Mouse (Mus musculus): ENCODE measurements at regions not wholly inside any gene's neighbourhood (a gene's known extent, or its start where the extent isn't known, plus 50 kb on each side); places are given as distances from the start of the nearest gene placed in this dataset.

DNA sequence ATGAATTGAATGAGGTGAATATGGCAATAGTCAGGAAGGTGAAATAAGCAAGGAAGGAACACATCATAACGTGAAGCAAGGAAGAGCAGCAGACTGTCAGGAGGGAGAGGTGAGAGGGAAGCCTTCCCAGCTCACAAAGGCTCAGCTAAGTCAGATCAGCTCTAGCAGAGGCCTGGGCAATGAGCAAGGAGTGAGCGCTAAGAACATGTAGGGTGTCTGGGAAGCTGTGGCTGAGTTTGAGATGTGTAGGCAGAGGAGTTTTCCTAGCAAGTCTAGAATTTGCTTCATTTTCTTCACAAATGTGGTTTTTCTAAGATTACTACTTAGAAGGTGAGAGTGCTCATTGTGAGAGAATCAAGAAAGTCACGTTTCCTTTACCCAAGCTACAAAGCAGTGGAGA lies 803.5 kb upstream of the Chrm3 start:
- ATAC-seq (ENCODE audit: low read depth) = no peak
- Histone ChIP-seq H3K4me2 (ENCODE audit: low read depth, low read length) (no peak overlapping the region), H3K4me3 (ENCODE audit: low read length) (no peak overlapping the region), H3K27ac (ENCODE audit: low read length) (no peak overlapping the region), H3K9me3 (ENCODE audit: control insufficient read depth, low read length) (no peaks in the 10 kb centered on the region), H3K9ac (ENCODE audit: low read length) (no peak overlapping the region), H3K36me3 (ENCODE audit: control insufficient read depth, insufficient read depth, low read length) (no peaks in the 10 kb centered on the region), H3K27me3 (ENCODE audit: control insufficient read depth, insufficient read depth, low read depth, low read length) (no peaks in the 10 kb centered on the region), H3K4me1 (replicated peaks; ENCODE audit: control insufficient read depth, insufficient read depth, low read length) (no peaks in the 10 kb centered on the region)
- 54% methylated on average over 3 of the region's 3 CpGs for WGBS

DNA sequence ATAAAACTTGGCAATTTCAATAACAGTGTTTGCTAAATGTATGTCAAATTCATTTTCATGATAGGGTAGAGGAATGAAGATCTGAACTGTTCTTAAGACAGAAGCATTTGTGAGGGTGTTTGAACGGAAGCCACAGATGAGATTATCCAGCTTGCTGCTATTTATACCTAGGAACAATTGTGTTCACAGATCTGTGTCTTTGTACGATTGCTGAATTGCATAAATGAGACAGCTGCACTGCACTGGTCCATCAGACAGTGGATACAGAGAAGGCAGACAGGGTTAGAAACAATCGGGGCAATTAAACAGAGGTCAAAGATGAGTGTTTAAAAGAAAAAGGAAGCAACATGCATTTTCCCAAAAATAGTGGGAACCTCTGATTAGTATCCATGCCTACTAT lies 786.6 kb upstream of the Chrm3 start:
- Histone ChIP-seq H3K4me2 (ENCODE audit: low read depth, low read length) (no peak overlapping the region), H3K36me3 (ENCODE audit: control insufficient read depth, insufficient read depth, low read length) (no peaks in the 10 kb centered on the region), H3K4me3 (ENCODE audit: low read length) (no peak overlapping the region), H3K9me3 (ENCODE audit: control insufficient read depth, low read length) (no peaks in the 10 kb centered on the region), H3K27ac (ENCODE audit: low read length) (no peak overlapping the region), H3K4me1 (replicated peaks; ENCODE audit: control insufficient read depth, insufficient read depth, low read length) (no peaks in the 10 kb centered on the region), H3K9ac (ENCODE audit: low read length) (no peak overlapping the region), H3K27me3 (ENCODE audit: control insufficient read depth, insufficient read depth, low read depth, low read length) (no peaks in the 10 kb centered on the region)
- no peak for ATAC-seq (ENCODE audit: low read depth)
- WGBS = 83% methylated on average over 3 of the region's 3 CpGs

- WGBS = 63% methylated on average over 2 of the region's 2 CpGs
- Histone ChIP-seq H3K9ac (ENCODE audit: low read length) (no peak overlapping the region), H3K9me3 (ENCODE audit: control insufficient read depth, low read length) (no peaks in the 10 kb centered on the region), H3K4me1 (replicated peaks; ENCODE audit: control insufficient read depth, insufficient read depth, low read length) (peaks cover 3% of the 10 kb centered on the region), H3K27ac (ENCODE audit: low read length) (no peak overlapping the region), H3K4me2 (ENCODE audit: low read depth, low read length) (no peak overlapping the region), H3K36me3 (ENCODE audit: control insufficient read depth, insufficient read depth, low read length) (no peaks in the 10 kb centered on the region), H3K27me3 (ENCODE audit: control insufficient read depth, insufficient read depth, low read depth, low read length) (no peaks in the 10 kb centered on the region), H3K4me3 (ENCODE audit: low read length) (no peak overlapping the region)
- ATAC-seq (ENCODE audit: low read depth) = peak; percentile 43
These were observed 747.0 kb upstream of the Chrm3 start for GRCm38 (mm10) chr13:11107693-11108092.

- Histone ChIP-seq H3K4me3 (ENCODE audit: low read length) (no peak overlapping the region), H3K9me3 (ENCODE audit: control insufficient read depth, low read length) (no peaks in the 10 kb centered on the region), H3K9ac (ENCODE audit: low read length) (no peak overlapping the region), H3K4me2 (ENCODE audit: low read depth, low read length) (no peak overlapping the region), H3K27ac (ENCODE audit: low read length) (no peak overlapping the region), H3K27me3 (ENCODE audit: control insufficient read depth, insufficient read depth, low read depth, low read length) (no peaks in the 10 kb centered on the region), H3K4me1 (replicated peaks; ENCODE audit: control insufficient read depth, insufficient read depth, low read length) (peaks cover 3% of the 10 kb centered on the region), H3K36me3 (ENCODE audit: control insufficient read depth, insufficient read depth, low read length) (no peaks in the 10 kb centered on the region)
- no peak for ATAC-seq (ENCODE audit: low read depth)
- WGBS = 85% methylated on average over 4 of the region's 4 CpGs
These were observed 745.8 kb upstream of the Chrm3 start for GRCm38 (mm10) chr13:11106426-11106825.

DNA sequence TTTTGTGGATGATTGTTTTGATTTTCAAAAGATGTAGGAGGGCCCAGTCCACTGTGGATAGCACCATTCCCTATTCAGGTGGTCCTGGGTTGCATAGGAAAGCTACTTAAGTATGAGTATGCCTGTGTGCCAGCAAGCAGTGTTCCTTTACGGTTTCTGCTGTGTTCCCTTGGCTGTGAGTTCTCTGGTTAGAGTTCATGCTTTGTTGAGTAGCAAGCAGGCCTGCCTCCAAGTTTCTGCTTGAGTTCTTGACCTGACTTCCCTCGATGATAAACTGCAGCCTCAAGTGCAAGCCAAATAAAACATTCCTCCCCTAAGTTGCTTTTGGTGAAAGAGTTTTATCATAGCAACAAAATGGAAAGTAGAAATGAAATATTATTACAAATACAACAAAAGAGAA lies 744.9 kb upstream of the Chrm3 start:
- H3K36me3 ChIP-seq (ENCODE audit: control insufficient read depth, insufficient read depth, low read length) = no peaks in the 10 kb centered on the region
- ATAC-seq (ENCODE audit: low read depth) = no peak
- no peak overlapping the region for H3K4me2 ChIP-seq (ENCODE audit: low read depth, low read length)
- 23% methylated on average over 2 of the region's 2 CpGs for WGBS
- peaks cover 3% of the 10 kb centered on the region for H3K4me1 ChIP-seq (replicated peaks; ENCODE audit: control insufficient read depth, insufficient read depth, low read length)
- no peaks in the 10 kb centered on the region for H3K9me3 ChIP-seq (ENCODE audit: control insufficient read depth, low read length)
- H3K4me3 ChIP-seq (ENCODE audit: low read length) = no peak overlapping the region
- no peaks in the 10 kb centered on the region for H3K27me3 ChIP-seq (ENCODE audit: control insufficient read depth, insufficient read depth, low read depth, low read length)
- no peak overlapping the region for H3K27ac ChIP-seq (ENCODE audit: low read length)
- no peak overlapping the region for H3K9ac ChIP-seq (ENCODE audit: low read length)

GRCm38 (mm10) chr13:11099586-11099950 lies 738.9 kb upstream of the Chrm3 start:
- H3K36me3 ChIP-seq (ENCODE audit: control insufficient read depth, insufficient read depth, low read length) = no peaks in the 10 kb centered on the region
- H3K9ac ChIP-seq (ENCODE audit: low read length) = no peak overlapping the region
- H3K27ac ChIP-seq (ENCODE audit: low read length) = no peak overlapping the region
- H3K27me3 ChIP-seq (ENCODE audit: control insufficient read depth, insufficient read depth, low read depth, low read length) = no peaks in the 10 kb centered on the region
- H3K4me2 ChIP-seq (ENCODE audit: low read depth, low read length) = no peak overlapping the region
- H3K4me1 ChIP-seq (replicated peaks; ENCODE audit: control insufficient read depth, insufficient read depth, low read length) = no peaks in the 10 kb centered on the region
- no peak for ATAC-seq (ENCODE audit: low read depth)
- no peaks in the 10 kb centered on the region for H3K9me3 ChIP-seq (ENCODE audit: control insufficient read depth, low read length)
- no peak overlapping the region for H3K4me3 ChIP-seq (ENCODE audit: low read length)

GRCm38 (mm10) chr13:11098899-11099585 lies 738.4 kb upstream of the Chrm3 start:
- no peak overlapping the region for H3K27ac ChIP-seq (ENCODE audit: low read length)
- 33% methylated on average over 4 of the region's 4 CpGs for WGBS
- ATAC-seq (ENCODE audit: low read depth) = no peak

GRCm38 (mm10) chr13:11092911-11093310 lies 732.3 kb upstream of the Chrm3 start:
- 27% methylated on average over 2 of the region's 2 CpGs for WGBS
- Histone ChIP-seq H3K9me3 (ENCODE audit: control insufficient read depth, low read length) (no peaks in the 10 kb centered on the region), H3K27me3 (ENCODE audit: control insufficient read depth, insufficient read depth, low read depth, low read length) (no peaks in the 10 kb centered on the region), H3K4me1 (replicated peaks; ENCODE audit: control insufficient read depth, insufficient read depth, low read length) (no peaks in the 10 kb centered on the region), H3K4me3 (ENCODE audit: low read length) (no peak overlapping the region), H3K27ac (ENCODE audit: low read length) (no peak overlapping the region), H3K4me2 (ENCODE audit: low read depth, low read length) (no peak overlapping the region), H3K9ac (ENCODE audit: low read length) (no peak overlapping the region), H3K36me3 (ENCODE audit: control insufficient read depth, insufficient read depth, low read length) (no peaks in the 10 kb centered on the region)
- peak; percentile 45; the same call in 1 of the 2 replicates for ATAC-seq (ENCODE audit: low read depth)

More at GRCm38 (mm10) chr13:11098899-11099585, 738.4 kb upstream of the Chrm3 start:
- no peaks in the 10 kb centered on the region for H3K36me3 ChIP-seq (ENCODE audit: control insufficient read depth, insufficient read depth, low read length)
- H3K4me1 ChIP-seq (replicated peaks; ENCODE audit: control insufficient read depth, insufficient read depth, low read length) = no peaks in the 10 kb centered on the region
- H3K27me3 ChIP-seq (ENCODE audit: control insufficient read depth, insufficient read depth, low read depth, low read length) = no peaks in the 10 kb centered on the region
- H3K4me3 ChIP-seq (ENCODE audit: low read length) = no peak overlapping the region
- no peaks in the 10 kb centered on the region for H3K9me3 ChIP-seq (ENCODE audit: control insufficient read depth, low read length)
- no peak overlapping the region for H3K9ac ChIP-seq (ENCODE audit: low read length)
- H3K4me2 ChIP-seq (ENCODE audit: low read depth, low read length) = no peak overlapping the region

Measured in lung, embryonic 16.5 days (tissue).